In genomic region chr5:125800025-125800424, GRCm38 (mm10) we compare ENCODE assay signal across 9 mouse cellular contexts.
DNase-seq lines count a peak whose midpoint lies in the region; ATAC-seq and TF ChIP-seq lines count a peak whose summit lies in the region.
"Had no signal": no experiment of that assay in that cellular context is flagged by ENCODE, and none has a peak within 500 bp of the region (broad histone marks: within the 10 kb centered on the region; RNA-seq: fewer than 3 reads in every experiment).

No protein-coding gene starts in this region.

- no peak overlapping the region for H3K4me2 ChIP-seq in intestine, embryonic 16.5 days (ENCODE audit: low read depth, low read length)
- H3K4me2 ChIP-seq: heart, embryonic 13.5 days; liver, embryonic 15.5 days had no signal

- no peak for ATAC-seq in intestine, embryonic 16.5 days

- WGBS in intestine, embryonic 16.5 days, result 11% methylated on average over 11 of the region's 11 CpGs

- no peak overlapping the region for H3K4me3 ChIP-seq in intestine, embryonic 16.5 days (ENCODE audit: low read length)
- H3K4me3 ChIP-seq: heart, embryonic 13.5 days; liver, embryonic 15.5 days had no signal

- H3K27ac ChIP-seq in intestine, embryonic 16.5 days (ENCODE audit: low read length), result no peak overlapping the region
- H3K27ac ChIP-seq: heart, embryonic 13.5 days; liver, embryonic 15.5 days had no signal

- no peak for TF ChIP-seq POLR2A in brain, embryonic 14.5 days (IDR thresholded peaks at IDR 0.05; ENCODE audit: borderline replicate concordance, extremely low read depth, insufficient read depth, insufficient read length, poor library complexity, severe bottlenecking)

- no peaks in the 10 kb centered on the region for H3K36me3 ChIP-seq in intestine, embryonic 16.5 days (ENCODE audit: control insufficient read depth, insufficient read depth, low read length)
- H3K36me3 ChIP-seq: heart, embryonic 13.5 days; liver, embryonic 15.5 days had no signal

- H3K9me3 ChIP-seq in intestine, embryonic 16.5 days (ENCODE audit: control insufficient read depth, low read length), result no peaks in the 10 kb centered on the region
- H3K9me3 ChIP-seq: liver, embryonic 15.5 days had no signal

- H3K4me1 ChIP-seq in intestine, embryonic 16.5 days (ENCODE audit: control insufficient read depth, insufficient read depth, low read length), result no peaks in the 10 kb centered on the region
- H3K4me1 ChIP-seq: heart, embryonic 13.5 days; liver, embryonic 15.5 days had no signal

- DNase-seq in kidney, adult 9 months, result peak; percentile 4
- DNase-seq in kidney, adult 11 months, result no peak
- peak; percentile 52 for DNase-seq in ES-CJ7 (ENCODE audit: low read depth, low spot score)
- peak; percentile 64 for DNase-seq in brain, embryonic 14.5 days (ENCODE audit: low read depth)
- peak; percentile 4 for DNase-seq in kidney, postnatal 14 days
- DNase-seq in ovary, postnatal 36 days (ENCODE audit: low spot score), result no peak

- TF ChIP-seq CTCF in brain, embryonic 14.5 days (IDR thresholded peaks at IDR 0.05; ENCODE audit: borderline replicate concordance, extremely low read depth, insufficient read depth, insufficient read length), result peak; percentile 77

- H3K9ac ChIP-seq in intestine, embryonic 16.5 days (ENCODE audit: low read depth, low read length), result no peak overlapping the region
- H3K9ac ChIP-seq: heart, embryonic 13.5 days; liver, embryonic 15.5 days had no signal

- no peaks in the 10 kb centered on the region for H3K27me3 ChIP-seq in intestine, embryonic 16.5 days (replicated peaks; ENCODE audit: control insufficient read depth, insufficient read depth, low read length)
- H3K27me3 ChIP-seq: heart, embryonic 13.5 days; liver, embryonic 15.5 days had no signal

Comparison
In these comparisons a context has a peak if more than half of its experiments do, and no peak if none do; other contexts are left out.
1. DNase-seq: peak in kidney, adult 9 months (single experiment), ES-CJ7 (single experiment), brain, embryonic 14.5 days (single experiment) and kidney, postnatal 14 days (single experiment); none in kidney, adult 11 months (single experiment) and ovary, postnatal 36 days (single experiment).